8 mouse cellular contexts compared by ENCODE assay signal in the genomic region with DNA sequence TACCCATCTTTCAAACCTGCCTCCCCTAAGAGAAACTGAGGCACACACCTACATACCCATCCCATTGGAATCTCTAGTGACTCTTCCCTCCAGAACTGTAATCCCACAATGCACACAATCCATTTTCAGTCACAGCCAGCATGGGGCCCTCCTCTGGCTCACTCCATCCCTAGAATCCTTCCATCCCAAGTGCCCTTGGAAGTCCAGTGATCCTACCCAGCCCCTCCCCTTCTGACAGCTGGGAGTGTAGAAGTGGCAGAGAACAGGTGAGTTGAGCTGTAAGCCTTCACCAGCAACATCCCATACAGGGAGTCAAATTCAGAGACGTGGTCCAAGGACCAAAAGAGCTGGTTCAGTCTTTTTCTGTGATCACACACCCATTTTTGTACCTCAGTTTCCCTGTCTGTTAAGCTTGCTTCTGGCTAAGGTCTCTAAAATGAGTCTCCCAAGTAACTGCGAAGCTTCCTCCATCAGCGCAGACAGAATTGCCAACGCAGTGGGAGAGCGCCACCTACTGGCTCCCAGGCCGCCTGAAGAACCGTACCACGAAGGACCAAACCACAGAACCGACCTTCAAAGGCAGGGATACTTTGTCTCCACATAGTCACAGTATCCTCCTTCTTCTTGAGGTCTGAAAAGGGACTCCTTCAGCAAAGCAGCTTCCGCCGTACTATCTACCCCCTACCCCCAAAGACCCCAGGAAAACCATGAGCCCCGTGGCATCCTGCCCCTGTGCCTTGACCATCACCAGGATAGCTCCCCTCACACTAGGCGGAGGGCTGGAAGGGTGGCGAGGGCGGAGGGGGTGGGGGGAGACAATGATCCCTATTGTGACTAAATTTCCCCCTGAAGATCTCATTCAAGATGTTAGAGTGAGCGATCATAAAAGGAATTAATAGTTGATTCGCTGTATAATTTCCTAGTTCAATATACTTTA.
A peak's percentile ranks its signal among the peaks of the same experiment; 100 is the strongest.
DNase-seq lines count a peak whose midpoint lies in the region; ATAC-seq and TF ChIP-seq lines count a peak whose summit lies in the region.

No protein-coding gene starts in this region.

- no peak for TF ChIP-seq POLR2A in embryonic fibroblast, embryonic 13.5 days (IDR thresholded peaks at IDR 0.05; ENCODE audit: low read depth, low read length)

- peak; percentile 98 for TF ChIP-seq CTCF in embryonic fibroblast, embryonic 13.5 days (IDR thresholded peaks at IDR 0.05; ENCODE audit: borderline replicate concordance, insufficient read depth, low read length)
- TF ChIP-seq CTCF in heart, postnatal 0 days (IDR thresholded peaks at IDR 0.05; ENCODE audit: low read depth): peak; percentile 98
- peak; percentile 99 for TF ChIP-seq CTCF in lung, embryonic 14.5 days (IDR thresholded peaks at IDR 0.05; ENCODE audit: low read depth)

- no peak overlapping the region for H3K27ac ChIP-seq in embryonic fibroblast, embryonic 13.5 days (ENCODE audit: insufficient read depth, low read length)
- no peak overlapping the region for H3K27ac ChIP-seq in heart, postnatal 0 days (ENCODE audit: low read depth)
- no peak overlapping the region for H3K27ac ChIP-seq in lung, embryonic 14.5 days (ENCODE audit: low read depth)

- H3K9ac ChIP-seq in heart, postnatal 0 days (replicated peaks; ENCODE audit: low read depth, low read length): no peak overlapping the region
- no peak overlapping the region for H3K9ac ChIP-seq in lung, embryonic 14.5 days

- H3K27me3 ChIP-seq in heart, postnatal 0 days (ENCODE audit: control insufficient read depth, insufficient read depth, low read length): peaks cover 35% of the 10 kb centered on the region
- H3K27me3 ChIP-seq in lung, embryonic 14.5 days (ENCODE audit: insufficient read depth, low read length): peaks cover 35% of the 10 kb centered on the region

- no peak overlapping the region for H3K4me2 ChIP-seq in heart, postnatal 0 days (ENCODE audit: low read depth, low read length)
- H3K4me2 ChIP-seq in lung, embryonic 14.5 days: no peak overlapping the region

- no peaks in the 10 kb centered on the region for H3K4me1 ChIP-seq in embryonic fibroblast, embryonic 13.5 days (ENCODE audit: control insufficient read depth, insufficient read depth, low read length)
- no peaks in the 10 kb centered on the region for H3K4me1 ChIP-seq in heart, postnatal 0 days (ENCODE audit: control insufficient read depth, insufficient read depth)
- no peaks in the 10 kb centered on the region for H3K4me1 ChIP-seq in lung, embryonic 14.5 days (ENCODE audit: insufficient read depth)

- DNase-seq in CD4-positive, CD25-positive, alpha-beta regulatory T cell, adult 2 months (ENCODE audit: low read depth, low spot score): peak; percentile 84
- peak; percentile 68 to 70 for DNase-seq in adrenal gland, postnatal 4 days (ENCODE audit: low spot score in 2 of 2)
- peak; percentile 75 for DNase-seq in heart, postnatal 0 days (ENCODE audit: low spot score)
- peak; percentile 93 to 95 for DNase-seq in kidney, postnatal 4 days
- DNase-seq in lung, embryonic 14.5 days: peak; percentile 94
- peak; percentile 80 for DNase-seq in testis, postnatal 14 days (ENCODE audit: low spot score)

- 12% methylated on average over 17 of the region's 17 CpGs for WGBS in heart, postnatal 0 days
- WGBS in lung, embryonic 14.5 days: 13% methylated on average over 17 of the region's 17 CpGs

- H3K36me3 ChIP-seq in heart, postnatal 0 days (replicated peaks; ENCODE audit: control insufficient read depth, insufficient read depth, low read length): no peaks in the 10 kb centered on the region
- no peaks in the 10 kb centered on the region for H3K36me3 ChIP-seq in lung, embryonic 14.5 days (ENCODE audit: insufficient read depth)

- no peak for TF ChIP-seq EP300 in heart, postnatal 0 days (IDR thresholded peaks at IDR 0.05; ENCODE audit: low read depth)

- no peaks in the 10 kb centered on the region for H3K9me3 ChIP-seq in heart, postnatal 0 days (replicated peaks; ENCODE audit: control insufficient read depth, low read length)
- H3K9me3 ChIP-seq in lung, embryonic 14.5 days (ENCODE audit: low read depth, low read length): no peaks in the 10 kb centered on the region

- H3K4me3 ChIP-seq in embryonic fibroblast, embryonic 13.5 days (ENCODE audit: insufficient read depth, low read length): no peak overlapping the region
- H3K4me3 ChIP-seq in heart, postnatal 0 days (ENCODE audit: low read depth, low read length): no peak overlapping the region
- H3K4me3 ChIP-seq in lung, embryonic 14.5 days (ENCODE audit: low read depth, low read length): no peak overlapping the region

- peak; percentile 53; the same call in 1 of the 2 replicates for ATAC-seq in heart, postnatal 0 days (ENCODE audit: insufficient read depth, low read depth)
- peak; percentile 75 for ATAC-seq in lung, embryonic 14.5 days (ENCODE audit: insufficient read depth)
- ATAC-seq in neutrophil, adult 5-6 weeks (ENCODE audit: extremely low read depth, insufficient number of reproducible peaks, low FRiP score, poor library complexity, severe bottlenecking): peak; percentile 23; the same call in 1 of the 2 replicates

Comparison
In these comparisons a context has a peak if more than half of its experiments do, and no peak if none do; other contexts are left out.
1. ATAC-seq: peak in every context shown above with its lines; median percentile 75 in lung, embryonic 14.5 days; 53 in heart, postnatal 0 days; 23 in neutrophil, adult 5-6 weeks.